Mouse (Mus musculus): Measurements from ENCODE around the gene Adora2a.
A peak's percentile ranks its signal among the peaks of the same experiment; 100 is the strongest.

GRCm38 (mm10) chr10:75316908-75317761, 458 bp downstream of the Adora2a start:
- peak; percentile 15; the same call in 1 of the 2 replicates for TF ChIP-seq POLR2A (IDR thresholded peaks at IDR 0.05; ENCODE audit: low read depth, low read length)
- peak; percentile 71 for TF ChIP-seq CTCF (IDR thresholded peaks at IDR 0.05; ENCODE audit: extremely low read depth, insufficient read depth, insufficient read length, insufficient replicate concordance)

Measured in spleen, adult 2 months (tissue).